Mouse (Mus musculus) midbrain, embryonic 14.5 days (tissue): ENCODE measurements around the gene 2310022A10Rik. TPM values are rescaled to one million over a fixed set of nuclear protein-coding genes. Genes with fewer than 3 reads are reported as not detected.

Experiments used
- ATAC-seq: fragments of 200-750 bp; cut with Nextera tagmentation; 2 replicates; pipeline ENCODE4 v1.8.0; 2017; ENCODE audit warnings: moderate number of reproducible peaks, moderate library complexity; ENCODE audit not compliant: low FRiP score, low TSS enrichment
- DNase-seq: peaks from one replicate; pipeline ENCODE4 v3.0.0-alpha.2; 2015
- H3K27ac ChIP-seq: fragments of 300-500 bp; sonication (generic); replicated peaks from 2 replicates; pipeline ENCODE4 v1.5.1; 2014; ENCODE audit warnings: mild to moderate bottlenecking, low read depth, low read length, moderate library complexity
- H3K27me3 ChIP-seq: fragments of 300-500 bp; sonication (generic); 2 replicates; pipeline ENCODE4 v1.6.1; 2014; ENCODE audit warnings: low read length, control low read depth, mixed read lengths; ENCODE audit not compliant: control insufficient read depth, insufficient read depth
- H3K36me3 ChIP-seq: fragments of 300-500 bp; sonication (generic); 2 replicates; pipeline ENCODE4 v1.6.1; 2014; ENCODE audit warnings: low read length, control low read depth; ENCODE audit not compliant: control insufficient read depth, insufficient read depth
- H3K4me1 ChIP-seq: fragments of 300-500 bp; sonication (generic); 2 replicates; pipeline ENCODE4 v1.6.1; 2014; ENCODE audit warnings: mild to moderate bottlenecking, antibody characterized with exemption, low read length, control low read depth; ENCODE audit not compliant: control insufficient read depth, insufficient read depth
- H3K4me2 ChIP-seq: fragments of 300-500 bp; sonication (generic); 2 replicates; pipeline ENCODE4 v1.6.1; 2014; ENCODE audit warnings: mild to moderate bottlenecking, low read length, moderate library complexity
- H3K4me3 ChIP-seq: fragments of 300-500 bp; sonication (generic); replicated peaks from 2 replicates; pipeline ENCODE4 v1.5.1; 2014; ENCODE audit warnings: low read depth, low read length
- H3K9ac ChIP-seq: fragments of 300-500 bp; sonication (generic); replicated peaks from 2 replicates; pipeline ENCODE4 v1.6.1; 2014; ENCODE audit warnings: mild to moderate bottlenecking, low read length, moderate library complexity
- H3K9me3 ChIP-seq: fragments of 300-500 bp; sonication (generic); 2 replicates; pipeline ENCODE4 v1.6.1; 2016; ENCODE audit warnings: low read length, control low read depth, mixed read lengths; ENCODE audit not compliant: control insufficient read depth
- WGBS: fragments of 180-500 bp; shearing (Covaris S2); extraction: QIAGEN DNeasy Blood & Tissue Kit; methylation state at CpG from one replicate; pipeline ENCODE4 v1.1.7; 2014; 5-methylcytosine and 5-hydroxymethylcytosine counted together
- polyA plus RNA-seq: library from polyadenylated mRNA; unstranded; fragments of >200 nt; fragmentation: Nextera tagmentation; extraction: Ambion mirVana; gene quantifications from 2 replicates; pipeline ENCODE4 v1.2.1, GENCODE M21; 2014

The 2310022A10Rik gene
- polyA plus RNA-seq, 1 experiment from 2014 or later = 26.3 TPM

GRCm38 (mm10) chr7:27590566-27591213 lies 37.7 kb downstream of the 2310022A10Rik start:
- no peaks in the 10 kb centered on the region for H3K9me3 ChIP-seq
- no peak for ATAC-seq
- no peaks in the 10 kb centered on the region for H3K27me3 ChIP-seq
- no peak for DNase-seq
- H3K36me3 ChIP-seq = peaks cover 4% of the 10 kb centered on the region; the same call in 1 of the 2 replicates
- H3K4me3 ChIP-seq = peak overlapping the region; percentile 72
- H3K4me1 ChIP-seq = peaks cover 13% of the 10 kb centered on the region
- H3K9ac ChIP-seq = no peak overlapping the region; the same call in 1 of the 2 replicates
- peak overlapping the region; percentile 99 for H3K27ac ChIP-seq
- H3K4me2 ChIP-seq = peak overlapping the region; percentile 57
- 61% methylated on average over 4 of the region's 4 CpGs for WGBS

DNA sequence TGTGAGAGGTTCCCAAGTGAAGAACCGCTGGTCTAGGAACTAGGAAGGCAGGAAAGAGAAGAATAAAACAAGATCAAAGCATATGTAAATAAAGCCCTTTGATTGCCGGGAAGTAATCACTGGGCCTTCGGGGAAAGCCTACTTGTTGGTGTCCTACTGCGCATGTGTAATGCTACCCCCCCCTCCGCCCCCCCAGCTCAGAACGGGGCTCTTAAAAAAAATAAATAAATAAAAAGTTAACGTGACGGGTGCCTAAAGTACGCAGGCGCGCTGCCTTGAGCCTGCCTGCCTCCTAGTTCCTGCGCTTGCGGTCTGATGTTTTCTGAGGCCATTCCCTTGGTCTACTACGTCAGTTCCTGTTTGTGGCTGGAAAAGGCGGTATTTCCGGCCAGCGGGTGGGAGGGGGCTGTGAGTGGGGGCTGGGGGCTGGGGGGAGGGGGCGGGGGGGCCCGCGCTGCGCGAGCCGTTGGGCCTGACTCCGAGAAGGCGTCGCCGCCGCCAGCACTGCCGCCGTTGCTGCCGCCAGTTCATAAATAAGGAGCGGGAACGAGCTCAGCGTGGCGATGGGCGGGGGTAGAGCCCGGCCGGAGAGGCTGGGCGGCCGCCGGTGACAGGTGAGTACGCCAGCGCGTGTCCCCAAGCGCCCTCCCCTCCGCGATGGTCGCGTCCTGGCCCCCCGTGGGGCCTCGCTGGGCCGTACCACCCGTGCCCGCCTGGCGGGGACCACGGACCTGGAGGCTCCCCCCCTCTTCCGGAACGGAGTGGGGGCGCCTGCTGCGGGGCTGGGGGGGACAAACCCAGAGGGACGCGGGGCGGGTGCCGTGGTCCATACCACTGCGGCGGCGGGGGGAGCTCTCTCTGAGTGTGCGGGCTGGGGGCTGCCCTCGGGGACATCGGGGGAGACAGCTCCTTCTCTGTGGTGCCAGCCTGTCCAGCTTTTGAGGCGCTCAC lies 38.5 kb downstream of the 2310022A10Rik start, which contains the start of gene Akt2:
Gene Akt2 (plus strand): TSS at position 287 of the 951 bp plus-strand sequence.
- no peaks in the 10 kb centered on the region for H3K27me3 ChIP-seq
- H3K9me3 ChIP-seq = no peaks in the 10 kb centered on the region
- peak within 1 kb of the TSS; percentile 81 for H3K4me2 ChIP-seq
- peak within 1 kb of the TSS; percentile 99 for H3K27ac ChIP-seq
- H3K4me3 ChIP-seq = peak within 1 kb of the TSS; percentile 72
- H3K36me3 ChIP-seq = 0 out of 2 replicates have a peak, but pooled peaks cover 4% of the 10 kb centered on the region
- peaks cover 15% of the 10 kb centered on the region for H3K4me1 ChIP-seq
- under 1% methylated on average over 57 of the region's 71 CpGs for WGBS
- H3K9ac ChIP-seq = peak within 1 kb of the TSS; percentile 84
- ATAC-seq (peak; percentile 93), DNase-seq (peak; percentile 97)

- Histone ChIP-seq H3K4me1 (peaks cover 17% of the 10 kb centered on the region), H3K9me3 (no peaks in the 10 kb centered on the region), H3K4me3 (peak overlapping the region; percentile 72), H3K27me3 (no peaks in the 10 kb centered on the region), H3K4me2 (peak overlapping the region; percentile 81), H3K27ac (peak overlapping the region; percentile 99), H3K36me3 (0 out of 2 replicates have a peak, but pooled peaks cover 4% of the 10 kb centered on the region), H3K9ac (peak overlapping the region; percentile 84)
- no peak for DNase-seq
- 2% methylated on average over 17 of the region's 17 CpGs for WGBS
- peak; percentile 70 for ATAC-seq
Measured at GRCm38 (mm10) chr7:27592217-27592929, 39.3 kb downstream of the 2310022A10Rik start.

GRCm38 (mm10) chr7:27592934-27593645 lies 40.1 kb downstream of the 2310022A10Rik start:
- Histone ChIP-seq H3K9ac (peak overlapping the region; percentile 84), H3K36me3 (0 out of 2 replicates have a peak, but pooled peaks cover 4% of the 10 kb centered on the region), H3K4me1 (peaks cover 17% of the 10 kb centered on the region), H3K4me3 (peak overlapping the region; percentile 72), H3K4me2 (peak overlapping the region; percentile 81), H3K27ac (no peak overlapping the region), H3K9me3 (no peaks in the 10 kb centered on the region), H3K27me3 (no peaks in the 10 kb centered on the region)
- 76% methylated on average over 12 of the region's 12 CpGs for WGBS
- no peak for DNase-seq
- no peak for ATAC-seq

- DNase-seq (peak; percentile 6), ATAC-seq (no peak)
- peaks cover 25% of the 10 kb centered on the region for H3K4me1 ChIP-seq
- no peaks in the 10 kb centered on the region for H3K27me3 ChIP-seq
- 0 out of 2 replicates have a peak overlapping the region, but pooled peaks have one; percentile 9 for H3K9ac ChIP-seq
- peak overlapping the region; percentile 32; the same call in 1 of the 2 replicates for H3K27ac ChIP-seq
- whole genome bisulfite sequencing = 40% methylated on average over 10 of the region's 10 CpGs
- no peak overlapping the region for H3K4me2 ChIP-seq
- no peaks in the 10 kb centered on the region for H3K9me3 ChIP-seq
- 0 out of 2 replicates have a peak overlapping the region, but pooled peaks have one; percentile 0 for H3K4me3 ChIP-seq
- H3K36me3 ChIP-seq = 0 out of 2 replicates have a peak, but pooled peaks cover 4% of the 10 kb centered on the region
Measured at GRCm38 (mm10) chr7:27596586-27597503, 43.8 kb downstream of the 2310022A10Rik start.

DNA sequence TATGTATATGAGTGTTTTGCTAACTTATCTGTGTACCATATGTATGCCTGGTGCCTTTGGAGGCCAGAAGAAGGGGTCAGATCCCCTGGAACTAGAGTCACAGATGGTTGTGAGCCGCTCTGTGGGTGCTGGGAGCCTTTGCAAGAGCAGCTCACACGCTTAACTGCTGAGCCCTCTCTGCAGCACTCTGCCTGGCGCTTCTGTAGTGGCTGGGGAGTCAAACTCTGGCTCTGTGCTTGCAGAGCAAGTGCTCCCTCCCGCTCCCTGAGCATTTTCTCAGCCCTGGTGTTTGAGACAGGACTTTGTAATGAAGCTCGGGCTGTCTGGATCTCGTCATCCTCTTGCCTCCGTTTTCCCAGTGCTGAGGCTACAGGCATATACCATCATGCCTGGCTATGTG lies 45.0 kb downstream of the 2310022A10Rik start:
- Histone ChIP-seq H3K4me3 (no peak overlapping the region), H3K9me3 (no peaks in the 10 kb centered on the region), H3K4me1 (peaks cover 19% of the 10 kb centered on the region), H3K27me3 (no peaks in the 10 kb centered on the region), H3K27ac (no peak overlapping the region), H3K4me2 (no peak overlapping the region), H3K36me3 (0 out of 2 replicates have a peak, but pooled peaks cover 4% of the 10 kb centered on the region), H3K9ac (no peak overlapping the region)
- no peak for DNase-seq
- no peak for ATAC-seq
- WGBS = 84% methylated on average over 7 of the region's 7 CpGs

DNA sequence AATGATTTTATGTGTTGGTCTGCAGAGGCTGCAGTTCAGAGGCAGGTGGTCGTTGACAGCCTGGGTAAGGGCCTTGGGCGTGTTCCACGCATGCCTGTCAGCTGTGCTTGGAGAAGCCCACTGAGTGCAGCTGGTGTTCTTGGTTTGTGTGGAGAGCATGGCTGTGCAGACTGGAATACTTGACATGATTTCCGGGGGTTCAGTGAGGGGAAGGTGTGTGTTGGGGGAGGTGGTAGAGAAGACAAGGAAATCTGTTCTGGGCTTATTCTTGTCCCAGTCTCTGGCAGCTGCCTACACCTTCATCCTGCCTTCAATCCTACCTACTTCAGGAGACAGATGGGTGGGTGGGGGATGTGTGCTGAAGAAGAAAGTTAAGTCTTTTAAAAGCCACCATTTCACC lies 48.6 kb downstream of the 2310022A10Rik start:
- H3K9me3 ChIP-seq = no peaks in the 10 kb centered on the region
- no peak for DNase-seq
- H3K36me3 ChIP-seq = no peaks in the 10 kb centered on the region
- no peak for ATAC-seq
- no peak overlapping the region for H3K4me2 ChIP-seq
- H3K27ac ChIP-seq = no peak overlapping the region
- H3K9ac ChIP-seq = no peak overlapping the region
- no peaks in the 10 kb centered on the region for H3K27me3 ChIP-seq
- peaks cover 9% of the 10 kb centered on the region; the same call in 1 of the 2 replicates for H3K4me1 ChIP-seq
- 84% methylated on average over 4 of the region's 4 CpGs for WGBS
- H3K4me3 ChIP-seq = no peak overlapping the region
